Mouse (Mus musculus) stomach, embryonic 14.5 days (tissue): ENCODE measurements at regions not wholly inside any gene's neighbourhood (a gene's known extent, or its start where the extent isn't known, plus 50 kb on each side); places are given as distances from the start of the nearest gene placed in this dataset.

ENCODE experiments used
- ATAC-seq: fragments of 200-750 bp; cut with Nextera tagmentation; 2 replicates; pipeline ENCODE4 v1.8.0; 2017; ENCODE audit warnings: low read depth, moderate TSS enrichment; ENCODE audit not compliant: insufficient number of reproducible peaks, insufficient read depth, low FRiP score
- H3K27ac ChIP-seq: fragments of 300-500 bp; sonication (generic); 2 replicates; pipeline ENCODE4 v1.5.1; 2014; ENCODE audit warnings: mild to moderate bottlenecking, low read length, moderate library complexity, mixed read lengths
- H3K27me3 ChIP-seq: fragments of 300-500 bp; sonication (generic); 2 replicates; pipeline ENCODE4 v1.6.1; 2014; ENCODE audit warnings: low read length, control low read depth, mixed read lengths; ENCODE audit not compliant: control insufficient read depth, insufficient read depth
- H3K36me3 ChIP-seq: fragments of 300-500 bp; sonication (generic); 2 replicates; pipeline ENCODE4 v1.6.1; 2014; ENCODE audit warnings: mild to moderate bottlenecking, control low read depth, low read length, moderate library complexity, mixed read lengths; ENCODE audit not compliant: control insufficient read depth, insufficient read depth
- H3K4me1 ChIP-seq: fragments of 300-500 bp; sonication (generic); 2 replicates; pipeline ENCODE4 v1.6.1; 2014; ENCODE audit warnings: low read length, control low read depth, mixed read lengths; ENCODE audit not compliant: control insufficient read depth, insufficient read depth
- H3K4me2 ChIP-seq: fragments of 300-500 bp; sonication (generic); replicated peaks from 2 replicates; pipeline ENCODE4 v1.6.1; 2014; ENCODE audit warnings: low read depth, low read length, control low read depth
- H3K4me3 ChIP-seq: fragments of 300-500 bp; sonication (generic); 2 replicates; pipeline ENCODE4 v1.5.1; 2014; ENCODE audit warnings: low read depth, low read length, control low read depth
- H3K9ac ChIP-seq: fragments of 300-500 bp; sonication (generic); replicated peaks from 2 replicates; pipeline ENCODE4 v1.6.1; 2014; ENCODE audit warnings: low read depth, mild to moderate bottlenecking, control low read depth, low read length, moderate library complexity, mixed read lengths
- H3K9me3 ChIP-seq: fragments of 300-500 bp; sonication (generic); 2 replicates; pipeline ENCODE4 v1.6.1; 2016; ENCODE audit warnings: low read depth, low read length, control low read depth; ENCODE audit not compliant: control insufficient read depth
- WGBS: fragments of 180-500 bp; shearing (Covaris S2); extraction: QIAGEN DNeasy Blood & Tissue Kit; methylation state at CpG from one replicate; pipeline ENCODE4 v1.1.7; 2014; 5-methylcytosine and 5-hydroxymethylcytosine counted together

DNA sequence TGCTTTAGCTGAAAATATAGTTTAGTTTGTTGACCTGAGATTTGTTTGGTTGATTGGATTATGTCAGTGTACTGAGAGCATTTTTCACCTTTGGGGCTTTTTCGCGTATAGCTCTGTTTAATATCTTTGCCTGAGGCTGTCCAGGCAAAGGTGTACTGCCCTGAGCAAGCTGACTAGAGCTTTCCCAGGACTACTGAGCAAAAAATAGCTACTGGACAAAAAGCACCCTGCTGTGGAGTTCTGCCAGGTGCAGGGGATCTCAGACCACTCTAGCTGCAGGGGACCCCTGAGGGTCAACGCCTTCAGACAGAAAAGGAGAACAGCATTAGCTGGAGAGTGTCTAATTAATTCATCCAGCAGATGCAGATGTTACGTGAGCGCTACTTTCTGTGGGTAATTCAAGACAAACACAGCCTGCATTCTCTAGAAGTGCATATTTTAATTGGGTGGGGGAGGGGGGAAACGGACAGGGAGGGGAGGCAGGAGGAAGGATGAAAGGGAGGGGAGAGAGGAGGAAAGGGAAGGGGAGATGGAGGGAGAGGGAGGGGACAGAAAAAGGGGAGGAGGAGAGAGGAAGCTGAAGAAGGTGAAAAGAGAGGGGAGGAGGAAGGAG, 61.7 kb downstream of the Thnsl1 start:
- Histone ChIP-seq H3K9ac (no peak overlapping the region), H3K9me3 (no peaks in the 10 kb centered on the region), H3K27ac (no peak overlapping the region), H3K4me1 (peaks cover 8% of the 10 kb centered on the region; the same call in 1 of the 2 replicates), H3K4me3 (no peak overlapping the region), H3K4me2 (no peak overlapping the region), H3K27me3 (no peaks in the 10 kb centered on the region), H3K36me3 (no peaks in the 10 kb centered on the region)
- WGBS: 15% methylated on average over 6 of the region's 6 CpGs
- ATAC-seq: no peak

DNA sequence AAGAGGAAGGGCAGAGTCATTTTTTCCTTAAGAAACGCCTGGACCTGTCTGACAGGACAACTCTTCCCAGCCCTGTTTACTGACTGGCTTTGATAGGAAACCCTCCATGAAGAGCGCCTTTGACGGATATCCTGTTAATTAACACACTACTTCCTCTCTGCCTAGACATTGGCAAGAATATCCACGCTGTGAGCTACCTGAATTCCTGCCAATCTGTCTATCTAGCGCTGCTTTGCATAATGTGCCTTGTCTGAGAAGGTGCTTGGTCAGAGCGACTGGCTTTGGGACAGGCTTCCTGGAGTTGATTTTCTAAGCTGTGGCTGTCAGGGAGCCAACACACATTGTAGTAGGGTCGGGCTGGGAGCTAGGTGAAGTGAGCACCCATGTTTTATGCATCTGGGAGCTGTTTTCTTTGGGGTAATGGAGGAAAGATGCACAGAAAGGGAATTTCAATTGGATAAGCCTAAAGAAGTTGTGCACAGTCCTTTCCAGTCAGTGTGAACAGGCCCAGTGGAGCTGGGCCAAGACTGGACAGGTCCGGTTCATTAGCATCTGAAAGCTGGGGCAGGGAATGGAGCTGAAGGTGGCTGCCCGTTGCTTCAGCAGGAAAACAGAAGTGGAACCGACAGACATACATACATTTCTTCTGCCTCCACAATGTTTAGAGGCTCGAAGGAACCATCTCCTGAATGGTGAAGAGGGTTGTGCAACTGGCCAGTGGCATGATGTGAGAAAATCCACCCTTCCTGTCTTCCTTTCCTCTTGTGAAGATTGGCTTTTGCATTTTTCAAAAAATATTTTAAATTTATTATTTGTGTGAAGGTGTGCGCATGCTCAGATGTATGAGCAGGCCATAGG, 64.7 kb downstream of the Thnsl1 start:
- H3K36me3 ChIP-seq: no peaks in the 10 kb centered on the region
- no peak for ATAC-seq

DNA sequence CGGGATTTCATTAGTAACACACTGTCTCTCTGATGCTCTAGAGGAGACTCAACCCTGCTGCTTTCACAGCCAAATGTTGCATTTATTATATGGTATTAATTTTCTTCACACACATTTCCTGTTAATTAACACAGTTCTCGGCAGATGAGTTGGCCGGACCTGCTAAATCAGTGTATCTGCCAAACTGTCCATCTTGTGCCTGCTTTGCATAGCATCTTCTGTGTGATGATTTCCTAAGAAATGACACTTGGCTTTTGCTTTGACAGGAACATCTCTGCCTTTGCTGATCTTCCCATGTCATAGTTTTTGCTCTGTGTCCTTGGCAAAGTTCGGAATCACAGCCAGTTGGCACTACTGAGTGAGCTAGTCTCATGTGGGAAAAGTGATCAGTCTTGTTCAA, 67.9 kb downstream of the Thnsl1 start:
- WGBS: 80% methylated on average over 4 of the region's 4 CpGs

More for the DNA sequence above, 64.7 kb downstream of the Thnsl1 start:
- Histone ChIP-seq H3K4me3 (no peak overlapping the region), H3K4me1 (peaks cover 8% of the 10 kb centered on the region; the same call in 1 of the 2 replicates), H3K9me3 (no peaks in the 10 kb centered on the region), H3K9ac (no peak overlapping the region), H3K27me3 (no peaks in the 10 kb centered on the region), H3K4me2 (no peak overlapping the region), H3K27ac (no peak overlapping the region)
- 71% methylated on average over 12 of the region's 12 CpGs for WGBS

DNA sequence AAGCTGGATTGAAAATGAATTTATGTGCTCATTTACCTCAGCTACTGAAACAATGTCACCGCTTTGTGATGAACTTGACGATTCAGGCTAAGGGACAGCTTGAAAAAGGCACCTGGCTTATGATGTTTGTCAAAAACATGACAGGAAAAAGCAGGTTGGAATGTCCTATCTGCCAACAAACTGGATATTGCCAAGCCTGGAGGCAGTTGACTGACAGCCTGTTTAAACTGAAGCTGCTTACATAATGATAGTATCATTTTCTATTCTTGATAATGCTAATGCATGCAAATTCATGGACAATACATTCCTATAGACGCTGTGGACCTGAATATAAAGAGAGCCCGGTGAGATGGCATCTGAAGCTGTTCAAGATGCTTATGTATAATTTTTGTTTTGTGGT, 69.8 kb downstream of the Thnsl1 start:
- Histone ChIP-seq H3K27me3 (no peaks in the 10 kb centered on the region), H3K27ac (no peak overlapping the region), H3K9me3 (no peaks in the 10 kb centered on the region), H3K36me3 (no peaks in the 10 kb centered on the region), H3K9ac (no peak overlapping the region), H3K4me3 (no peak overlapping the region), H3K4me1 (no peaks in the 10 kb centered on the region), H3K4me2 (no peak overlapping the region)
- no peak for ATAC-seq
- 83% methylated on average over 4 of the region's 4 CpGs for WGBS

More for the DNA sequence above, 67.9 kb downstream of the Thnsl1 start:
- Histone ChIP-seq H3K9me3 (no peaks in the 10 kb centered on the region), H3K4me2 (no peak overlapping the region), H3K4me1 (no peaks in the 10 kb centered on the region), H3K9ac (no peak overlapping the region), H3K27ac (no peak overlapping the region), H3K4me3 (no peak overlapping the region), H3K27me3 (no peaks in the 10 kb centered on the region), H3K36me3 (no peaks in the 10 kb centered on the region)
- ATAC-seq: no peak

DNA sequence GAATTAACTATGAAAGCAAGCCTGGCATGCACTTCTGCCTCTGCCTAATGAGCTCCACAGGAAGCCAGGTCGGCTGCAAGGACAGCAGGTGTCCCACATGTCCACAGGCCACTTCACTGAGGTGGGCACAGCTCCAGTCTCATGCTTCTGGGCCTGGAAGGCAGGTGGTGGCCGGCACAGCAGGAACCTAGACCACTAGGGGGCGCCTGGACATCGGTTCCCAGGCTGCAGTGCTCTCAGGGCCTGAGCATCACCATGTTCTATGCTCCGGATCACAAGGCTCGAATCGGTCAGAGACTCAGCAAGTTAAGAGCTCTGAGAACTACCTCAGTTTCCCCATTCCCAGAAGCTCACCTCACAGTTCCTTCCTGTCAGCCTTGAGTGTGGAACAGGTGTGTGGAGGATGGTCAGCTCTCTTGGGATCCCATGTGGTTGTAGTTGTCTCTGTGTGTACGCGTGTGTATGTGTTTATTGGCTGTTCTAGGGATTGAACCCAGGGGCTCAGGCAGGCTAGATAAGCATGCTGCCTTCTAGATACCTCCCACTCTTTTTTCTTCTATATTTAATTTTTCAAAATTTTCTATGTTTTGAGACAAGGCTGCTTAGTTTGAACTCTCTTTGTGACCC, 75.4 kb downstream of the Thnsl1 start:
- ATAC-seq: peak; percentile 76; the same call in 1 of the 2 replicates
- Histone ChIP-seq H3K4me2 (no peak overlapping the region), H3K9me3 (no peaks in the 10 kb centered on the region), H3K27me3 (no peaks in the 10 kb centered on the region), H3K4me1 (no peaks in the 10 kb centered on the region), H3K4me3 (no peak overlapping the region), H3K36me3 (no peaks in the 10 kb centered on the region), H3K9ac (no peak overlapping the region), H3K27ac (no peak overlapping the region)
- 36% methylated on average over 9 of the region's 9 CpGs for whole genome bisulfite sequencing

GRCm38 (mm10) chr2:21282505-21283200, 77.1 kb downstream of the Thnsl1 start:
- ATAC-seq: no peak
- no peaks in the 10 kb centered on the region for H3K9me3 ChIP-seq
- H3K27me3 ChIP-seq: no peaks in the 10 kb centered on the region
- H3K4me2 ChIP-seq: no peak overlapping the region
- 71% methylated on average over 14 of the region's 14 CpGs for WGBS
- H3K4me1 ChIP-seq: no peaks in the 10 kb centered on the region
- no peak overlapping the region for H3K9ac ChIP-seq
- H3K27ac ChIP-seq: no peak overlapping the region
- no peak overlapping the region for H3K4me3 ChIP-seq
- no peaks in the 10 kb centered on the region for H3K36me3 ChIP-seq

DNA sequence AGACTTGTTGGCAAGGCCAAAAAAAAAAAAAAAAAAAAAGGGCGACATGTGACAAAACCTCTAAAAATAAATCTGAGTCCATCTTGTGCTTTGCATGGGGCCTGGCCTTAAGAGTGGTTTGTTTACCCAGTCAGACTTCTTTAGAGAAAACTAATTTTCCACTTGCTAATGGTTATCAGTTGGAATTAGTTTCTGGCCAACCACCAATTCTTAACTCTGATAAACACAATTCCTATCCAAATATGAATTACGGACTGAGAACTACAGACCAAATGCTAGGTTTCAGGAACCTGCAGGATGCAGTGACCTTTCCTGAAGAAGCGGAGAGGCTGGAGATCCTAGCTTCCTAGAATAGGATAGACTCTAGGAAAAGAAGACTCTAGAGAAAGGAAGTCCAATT, 79.4 kb downstream of the Thnsl1 start:
- H3K36me3 ChIP-seq: no peaks in the 10 kb centered on the region
- ATAC-seq: no peak
- 93% methylated on average over 3 of the region's 3 CpGs for WGBS
- no peak overlapping the region for H3K4me2 ChIP-seq
- H3K4me1 ChIP-seq: no peaks in the 10 kb centered on the region
- H3K27me3 ChIP-seq: no peaks in the 10 kb centered on the region
- no peak overlapping the region for H3K4me3 ChIP-seq
- no peaks in the 10 kb centered on the region for H3K9me3 ChIP-seq
- no peak overlapping the region for H3K27ac ChIP-seq
- H3K9ac ChIP-seq: no peak overlapping the region

DNA sequence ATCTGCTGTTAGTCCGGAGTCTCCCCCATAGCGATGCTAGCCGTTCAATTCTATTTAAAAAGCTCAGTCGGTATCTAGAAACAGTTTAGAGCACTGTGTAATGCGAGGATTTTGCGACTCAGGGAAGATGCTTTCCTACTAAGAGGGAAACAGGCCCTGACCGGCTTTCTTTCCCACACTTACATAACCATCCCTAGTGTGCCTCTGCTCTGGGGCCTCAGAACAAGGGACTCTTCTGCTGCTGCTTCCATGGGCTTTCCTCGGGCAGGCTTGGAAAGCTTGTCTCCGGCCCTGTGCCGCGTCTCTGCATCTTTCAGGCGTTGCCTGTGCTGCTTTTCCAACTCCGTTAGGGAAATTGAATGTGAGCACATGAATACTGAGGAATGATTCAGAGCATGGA, 79.6 kb upstream of the Gpr158 start:
- Histone ChIP-seq H3K4me3 (no peak overlapping the region), H3K9ac (no peak overlapping the region), H3K4me2 (no peak overlapping the region), H3K36me3 (no peaks in the 10 kb centered on the region), H3K4me1 (no peaks in the 10 kb centered on the region), H3K27me3 (no peaks in the 10 kb centered on the region), H3K9me3 (no peaks in the 10 kb centered on the region), H3K27ac (no peak overlapping the region)
- 65% methylated on average over 13 of the region's 13 CpGs for WGBS
- ATAC-seq: no peak
